Mouse (Mus musculus): Measurements from ENCODE around the gene Htr5a. TPM values are rescaled to one million over a fixed set of nuclear protein-coding genes. Genes with fewer than 3 reads are reported as not detected.

Htr5a gene
- polyA plus RNA-seq, 1 experiment from 2014 or later, result not detected

DNA sequence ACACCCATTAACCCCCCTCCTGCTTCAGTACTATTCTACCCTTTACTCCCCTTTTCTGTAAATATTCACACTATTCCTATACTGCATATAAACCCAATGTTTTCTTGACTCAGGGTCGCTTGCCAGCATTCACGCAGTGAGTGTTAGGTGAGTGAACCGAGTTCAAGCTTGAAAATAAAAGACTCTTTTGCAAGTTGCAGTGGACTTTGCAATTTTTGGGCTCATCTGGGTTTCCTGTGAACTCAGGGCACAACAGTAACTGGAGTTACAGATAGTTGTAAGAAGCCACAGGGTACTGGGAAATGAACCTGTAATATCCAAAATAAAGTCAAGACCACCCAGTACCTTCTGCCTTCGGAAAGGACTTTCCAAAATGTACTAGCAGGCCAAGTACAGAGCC lies 58.2 kb downstream of the Htr5a start:
- Histone ChIP-seq H3K27me3 (no peaks in the 10 kb centered on the region), H3K4me3 (no peak overlapping the region), H3K36me3 (no peaks in the 10 kb centered on the region), H3K9ac (no peak overlapping the region), H3K4me1 (no peaks in the 10 kb centered on the region), H3K27ac (no peak overlapping the region), H3K4me2 (replicated peaks) (no peak overlapping the region), H3K9me3 (no peaks in the 10 kb centered on the region)
- WGBS, result 86% methylated on average over 4 of the region's 4 CpGs
- ATAC-seq (ENCODE audit: low FRiP score, low read depth), result no peak

Other genes with a start within 250 kb of the Htr5a start
- 33.8 and 34.1 TPM in 2 replicates for gene Paxip1, start 50.5 kb upstream of the Htr5a start, polyA plus RNA-seq (2015; fragmentation: Nextera tagmentation; extraction: Ambion mirVana)
- gene Insig1, start 229.2 kb downstream of the Htr5a start, polyA plus RNA-seq (2015; fragmentation: Nextera tagmentation; extraction: Ambion mirVana), result 51.6 and 52.6 TPM in 2 replicates

Data from limb, embryonic 13.5 days (tissue).